Mouse (Mus musculus) cortical plate, adult 2 months (tissue): Measurements from ENCODE around the gene Sh3d21. TPM values are rescaled to one million over a fixed set of nuclear protein-coding genes. Genes with fewer than 3 reads are reported as not detected.
A peak's percentile ranks its signal among the peaks of the same experiment; 100 is the strongest.

Experiments
- H3K27ac ChIP-seq: fragments of 200-500 bp; 2 replicates; pipeline ENCODE4 v1.5.1; 2012; ENCODE audit warnings: low read length, control low read depth, inconsistent platforms; ENCODE audit not compliant: insufficient read depth
- H3K4me1 ChIP-seq: fragments of 200-500 bp; 2 replicates; pipeline ENCODE4 v1.6.1; 2011; ENCODE audit warnings: low read length; ENCODE audit not compliant: control insufficient read depth, insufficient read depth
- H3K4me3 ChIP-seq: fragments of 200-500 bp; 2 replicates; pipeline ENCODE4 v1.5.1; 2011; ENCODE audit warnings: mild to moderate bottlenecking, low read length, control low read depth; ENCODE audit not compliant: insufficient read depth
- CTCF ChIP-seq: fragments of 200-500 bp; IDR thresholded peaks from 2 replicates; pipeline ENCODE4 v1.5.1; 2011; ENCODE audit warnings: mild to moderate bottlenecking, control low read depth, low read length; ENCODE audit not compliant: insufficient read depth; ENCODE audit errors: extremely low read depth
- POLR2A ChIP-seq: fragments of 200-500 bp; IDR thresholded peaks from 2 replicates; pipeline ENCODE4 v1.6.1; 2011; ENCODE audit warnings: mild to moderate bottlenecking, low read length, control low read depth; ENCODE audit not compliant: insufficient read depth; ENCODE audit errors: extremely low read depth
- polyA plus RNA-seq: library from polyadenylated mRNA; depleted of rRNA; stranded (reverse); fragments of >200 nt; gene quantifications from 2 replicates; pipeline ENCODE4 v1.2.3, GENCODE M21; 2012

Gene Sh3d21
- polyA plus RNA-seq, 1 experiment, result 1.1 TPM

- Histone ChIP-seq H3K4me1 (no peaks in the 10 kb centered on the region), H3K4me3 (no peak overlapping the region), H3K27ac (no peak overlapping the region)
- TF ChIP-seq POLR2A, result no peak
- TF ChIP-seq CTCF, result no peak
Measured at GRCm38 (mm10) chr4:126157562-126157961, 5.7 kb downstream of the Sh3d21 start.

DNA sequence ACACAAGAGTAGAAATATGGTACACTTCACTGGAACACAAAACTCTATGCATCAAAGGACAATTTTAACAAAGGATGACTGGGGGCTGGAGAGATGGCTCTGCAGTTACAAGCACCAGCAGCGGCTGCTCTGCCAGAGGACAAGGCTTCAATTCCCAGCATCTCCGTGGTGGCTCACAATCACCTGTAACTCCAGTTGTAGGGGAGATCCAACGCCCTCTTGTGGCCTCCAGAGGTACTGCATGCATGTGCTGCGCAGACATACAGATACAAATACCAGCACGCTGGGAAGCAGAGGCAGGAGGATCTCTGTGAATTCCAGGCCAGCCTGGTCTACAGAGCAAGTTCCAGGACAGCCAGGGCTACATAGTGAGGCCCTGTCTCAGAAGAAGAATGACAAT lies 6.7 kb downstream of the Sh3d21 start:
- Histone ChIP-seq H3K27ac (no peak overlapping the region), H3K4me3 (no peak overlapping the region), H3K4me1 (no peaks in the 10 kb centered on the region)
- TF ChIP-seq CTCF (peak; percentile 40; the same call in 1 of the 2 replicates), POLR2A (no peak)

GRCm38 (mm10) chr4:126155869-126156268 lies 7.4 kb downstream of the Sh3d21 start:
- TF ChIP-seq CTCF (no peak), POLR2A (no peak)

DNA sequence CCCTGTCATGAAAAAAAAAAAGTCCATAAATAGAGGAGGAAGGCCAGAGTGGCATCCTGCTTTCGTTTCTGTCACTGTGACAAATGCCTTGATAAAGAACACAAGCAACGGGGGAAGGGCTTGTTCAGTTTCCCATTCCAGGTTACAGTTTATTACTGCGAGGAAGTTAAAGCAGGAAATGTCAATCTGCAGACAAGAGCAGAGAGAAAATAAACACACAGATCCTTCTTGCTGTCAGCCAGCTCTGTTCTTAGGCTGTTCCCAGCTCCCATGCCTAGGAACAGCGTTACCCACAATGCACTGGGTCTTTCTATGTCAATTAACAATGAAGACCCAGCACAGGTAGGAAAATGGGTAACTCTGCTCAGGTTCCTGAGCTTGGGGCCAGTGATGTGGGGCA lies 8.1 kb downstream of the Sh3d21 start:
- H3K4me1 ChIP-seq, result no peaks in the 10 kb centered on the region
- no peak overlapping the region for H3K27ac ChIP-seq
- TF ChIP-seq POLR2A (no peak), CTCF (no peak)
- H3K4me3 ChIP-seq, result no peak overlapping the region

More at GRCm38 (mm10) chr4:126155869-126156268, 7.4 kb downstream of the Sh3d21 start:
- no peak overlapping the region for H3K27ac ChIP-seq
- H3K4me1 ChIP-seq, result no peaks in the 10 kb centered on the region
- no peak overlapping the region for H3K4me3 ChIP-seq

- no peak overlapping the region for H3K27ac ChIP-seq
- H3K4me1 ChIP-seq, result peaks cover 2% of the 10 kb centered on the region; the same call in 1 of the 2 replicates
- TF ChIP-seq CTCF (no peak), POLR2A (no peak)
- H3K4me3 ChIP-seq, result no peak overlapping the region
Measured at GRCm38 (mm10) chr4:126152864-126153263, 10.4 kb downstream of the Sh3d21 start.

DNA sequence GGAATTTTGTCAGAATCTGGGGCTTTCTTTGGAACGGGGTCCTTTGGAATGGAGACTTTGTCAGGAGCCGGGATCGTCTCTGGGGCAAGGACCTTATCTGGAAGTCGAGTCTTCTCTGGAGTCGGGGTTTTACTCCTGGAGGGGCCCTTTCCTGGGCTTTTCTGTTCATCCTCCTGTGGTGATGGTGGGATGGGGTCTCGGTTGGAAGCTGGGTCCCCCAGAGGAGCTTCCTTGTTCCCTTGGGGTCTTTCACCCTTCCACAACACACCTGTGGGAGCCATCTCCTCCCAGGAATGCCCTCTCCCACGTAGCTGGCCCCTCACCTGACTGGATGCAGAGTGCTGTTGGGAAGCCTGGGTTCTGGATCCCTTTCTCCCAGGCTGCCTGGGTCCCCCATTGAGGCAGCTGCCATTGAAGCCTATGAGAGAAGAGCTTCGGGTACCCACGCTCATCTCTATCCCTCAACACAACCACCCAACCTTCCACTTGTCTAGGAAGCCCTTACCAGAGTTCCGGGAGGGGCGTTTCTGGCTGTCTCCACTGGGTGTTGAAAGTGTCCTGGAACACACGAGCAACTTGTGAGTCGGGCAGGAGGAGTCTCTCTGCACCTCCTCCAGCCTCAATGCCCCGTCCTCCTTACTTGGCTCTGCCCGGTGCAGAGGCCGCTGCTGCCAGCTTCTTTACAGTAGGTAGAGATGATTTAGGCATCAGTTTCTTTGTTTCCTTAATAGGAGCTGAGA lies 11.4 kb downstream of the Sh3d21 start:
- no peak overlapping the region for H3K4me3 ChIP-seq
- TF ChIP-seq POLR2A (no peak), CTCF (no peak)
- H3K4me1 ChIP-seq, result peaks cover 2% of the 10 kb centered on the region; the same call in 1 of the 2 replicates
- H3K27ac ChIP-seq, result no peak overlapping the region

DNA sequence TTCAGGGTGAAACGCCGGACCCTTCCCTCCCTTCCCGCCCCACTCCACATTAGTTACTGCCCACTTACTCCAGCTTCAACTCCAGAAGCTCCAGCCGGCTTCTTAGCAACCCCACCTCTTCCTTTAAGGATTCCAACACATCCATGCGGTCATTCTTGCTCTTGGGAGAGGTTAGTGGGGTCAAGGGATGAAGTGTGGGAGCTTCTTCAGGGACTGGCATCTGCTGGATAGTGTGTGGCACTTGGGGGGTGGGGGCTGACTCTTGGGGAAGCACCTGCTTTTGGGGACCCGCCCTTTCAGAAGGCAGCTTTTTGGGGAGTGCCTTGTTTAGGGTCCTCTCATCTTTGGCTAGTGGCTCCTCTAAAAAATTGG lies 12.4 kb downstream of the Sh3d21 start:
- TF ChIP-seq POLR2A, result no peak
- no peak for TF ChIP-seq CTCF
- peaks cover 2% of the 10 kb centered on the region; the same call in 1 of the 2 replicates for H3K4me1 ChIP-seq
- H3K4me3 ChIP-seq, result no peak overlapping the region
- H3K27ac ChIP-seq, result no peak overlapping the region

DNA sequence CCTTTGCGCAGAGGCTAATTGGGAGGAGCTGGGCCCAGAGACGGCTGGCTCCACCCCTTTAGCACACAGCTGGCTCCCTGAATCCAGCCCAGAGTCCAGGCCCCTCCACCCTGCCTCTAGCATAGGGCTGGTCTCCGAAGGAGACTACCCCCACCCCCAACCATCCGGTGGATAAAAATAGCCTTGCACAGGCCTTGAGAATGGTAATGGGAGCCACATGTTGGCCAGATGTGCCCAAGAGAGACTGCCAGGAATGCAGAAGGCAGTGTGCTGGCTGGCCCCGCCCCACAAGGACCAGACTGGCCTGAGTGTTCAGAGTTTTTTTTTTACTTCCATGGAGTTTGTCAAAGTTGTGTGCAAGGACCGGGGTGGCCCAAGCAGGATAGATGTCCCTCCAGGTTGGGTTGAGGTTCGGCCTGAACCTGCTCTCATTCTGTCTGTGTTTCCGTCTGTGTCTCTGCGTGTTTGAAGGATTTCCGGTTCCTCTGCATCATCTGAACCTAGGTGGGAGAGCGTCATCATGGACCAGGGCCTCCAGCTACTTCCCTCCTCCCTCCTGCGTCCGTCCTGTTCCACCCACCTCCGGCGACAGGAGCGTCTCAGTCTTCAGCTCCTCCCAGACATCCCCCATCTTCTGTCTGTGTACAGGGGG lies 12.9 kb downstream of the Sh3d21 start:
- Histone ChIP-seq H3K4me1 (peaks cover 2% of the 10 kb centered on the region; the same call in 1 of the 2 replicates), H3K27ac (no peak overlapping the region), H3K4me3 (no peak overlapping the region)
- TF ChIP-seq POLR2A, result no peak
- no peak for TF ChIP-seq CTCF

GRCm38 (mm10) chr4:126149798-126150197 lies 13.5 kb downstream of the Sh3d21 start:
- TF ChIP-seq CTCF (no peak), POLR2A (no peak)
- no peak overlapping the region for H3K4me3 ChIP-seq
- no peak overlapping the region for H3K27ac ChIP-seq
- H3K4me1 ChIP-seq, result peaks cover 2% of the 10 kb centered on the region; the same call in 1 of the 2 replicates
